Mouse (Mus musculus) bone marrow, adult 2 months (tissue): ENCODE measurements around the gene Tmem267.
"Not testable (repeated sequence)": the region's sequence is repeated elsewhere in the genome, so short reads cannot be mapped to it uniquely, and the experiment has no call there.

Experiments
- CTCF ChIP-seq: fragments of 200-500 bp; IDR thresholded peaks from 2 replicates; pipeline ENCODE4 v1.5.1; 2011; ENCODE audit warnings: low read length, control low read depth; ENCODE audit not compliant: control insufficient read depth, insufficient read depth
- POLR2A ChIP-seq: fragments of 200-500 bp; IDR thresholded peaks from 2 replicates; pipeline ENCODE4 v1.6.1; 2011; ENCODE audit warnings: low read depth, mild to moderate bottlenecking, control low read depth, low read length, borderline replicate concordance; ENCODE audit not compliant: control insufficient read depth

GRCm38 (mm10) chr13:119599498-119599897, 111.7 kb downstream of the Tmem267 start:
- not testable (repeated sequence) for TF ChIP-seq POLR2A, CTCF
